Mouse (Mus musculus): Measurements from ENCODE around the gene Gm11549. TPM values are rescaled to one million over a fixed set of nuclear protein-coding genes. Genes with fewer than 3 reads are reported as not detected.

The Gm11549 gene
- polyA plus RNA-seq, 1 experiment, result not detected

DNA sequence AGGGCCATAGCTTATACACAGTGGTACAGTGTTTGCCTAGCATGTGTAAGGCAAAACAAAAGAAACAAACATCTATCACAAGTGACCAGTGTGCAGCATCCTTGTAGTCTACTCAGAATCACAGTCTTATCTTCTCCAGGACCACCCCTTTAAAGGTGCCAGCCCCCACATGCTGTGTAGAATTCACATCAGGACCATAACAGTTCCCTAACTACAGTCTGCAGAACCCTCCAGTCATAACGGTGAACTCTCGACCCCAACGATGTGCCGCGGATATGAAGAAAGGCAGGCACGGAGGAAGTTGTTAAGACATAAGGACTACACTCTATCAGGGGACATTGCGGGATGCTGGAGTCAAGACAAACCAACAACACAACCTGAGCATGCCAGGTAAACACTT, 22.2 kb downstream of the Gm11549 start:
- TF ChIP-seq POLR2AphosphoS2 (IDR thresholded peaks at IDR 0.05; ENCODE audit: insufficient read length, low read depth) (no peak), SRF (IDR thresholded peaks at IDR 0.05; ENCODE audit: control insufficient read depth, insufficient read length, low read depth) (no peak), POLR2A (IDR thresholded peaks at IDR 0.05; ENCODE audit: insufficient read length, low read depth) (no peak), TCF3 (IDR thresholded peaks at IDR 0.05; ENCODE audit: insufficient read length, low read depth) (no peak)
- Histone ChIP-seq H3K4me2 (ENCODE audit: low read depth) (no peak overlapping the region), H3K79me2 (ENCODE audit: control insufficient read depth, insufficient read depth) (no peaks in the 10 kb centered on the region), H3K4me3 (no peak overlapping the region), H3K36me3 (ENCODE audit: control insufficient read depth, insufficient read depth) (no peaks in the 10 kb centered on the region), H3ac (ENCODE audit: control insufficient read depth, insufficient read length) (no peak overlapping the region), H3K27me3 (ENCODE audit: control insufficient read depth, insufficient read depth, insufficient read length) (no peaks in the 10 kb centered on the region)

DNA sequence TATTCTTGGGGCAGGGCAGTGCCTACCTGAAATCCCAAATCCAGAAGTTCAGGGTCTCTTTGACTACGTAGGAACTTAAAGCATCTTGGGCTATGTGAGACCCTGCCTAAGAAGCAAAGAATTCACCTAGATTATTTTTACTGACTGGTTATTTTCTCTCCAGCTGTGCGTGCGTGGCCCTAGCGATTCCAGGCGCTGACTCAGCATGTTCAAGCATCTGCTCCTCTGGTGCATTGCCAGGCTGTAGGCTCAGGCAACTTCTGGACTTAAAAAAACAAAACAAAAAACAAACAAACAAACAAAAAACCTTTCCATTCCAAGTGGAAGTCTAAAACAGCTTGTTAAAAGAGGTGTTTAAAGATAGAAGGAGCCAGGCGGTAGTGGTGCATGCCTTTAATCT, 23.4 kb downstream of the Gm11549 start:
- no peak overlapping the region for H3ac ChIP-seq (ENCODE audit: control insufficient read depth, insufficient read length)
- no peaks in the 10 kb centered on the region for H3K27me3 ChIP-seq (ENCODE audit: control insufficient read depth, insufficient read depth, insufficient read length)
- TF ChIP-seq POLR2A (IDR thresholded peaks at IDR 0.05; ENCODE audit: insufficient read length, low read depth) (no peak), MYOD1 (IDR thresholded peaks at IDR 0.05; ENCODE audit: control insufficient read depth in 1 of 3, insufficient read length in 2 of 3, low read depth in 2 of 3) (no peak), E2F4 (IDR thresholded peaks at IDR 0.05; ENCODE audit: insufficient read depth) (no peak), POLR2AphosphoS2 (IDR thresholded peaks at IDR 0.05; ENCODE audit: insufficient read length, low read depth) (no peak), SRF (IDR thresholded peaks at IDR 0.05; ENCODE audit: control insufficient read depth, insufficient read length, low read depth) (no peak)
- H3K4me2 ChIP-seq (ENCODE audit: low read depth), result no peak overlapping the region
- no peaks in the 10 kb centered on the region for H3K36me3 ChIP-seq (ENCODE audit: control insufficient read depth, insufficient read depth)
- H3K4me3 ChIP-seq, result no peak overlapping the region
- no peaks in the 10 kb centered on the region for H3K79me2 ChIP-seq (ENCODE audit: control insufficient read depth, insufficient read depth)

DNA sequence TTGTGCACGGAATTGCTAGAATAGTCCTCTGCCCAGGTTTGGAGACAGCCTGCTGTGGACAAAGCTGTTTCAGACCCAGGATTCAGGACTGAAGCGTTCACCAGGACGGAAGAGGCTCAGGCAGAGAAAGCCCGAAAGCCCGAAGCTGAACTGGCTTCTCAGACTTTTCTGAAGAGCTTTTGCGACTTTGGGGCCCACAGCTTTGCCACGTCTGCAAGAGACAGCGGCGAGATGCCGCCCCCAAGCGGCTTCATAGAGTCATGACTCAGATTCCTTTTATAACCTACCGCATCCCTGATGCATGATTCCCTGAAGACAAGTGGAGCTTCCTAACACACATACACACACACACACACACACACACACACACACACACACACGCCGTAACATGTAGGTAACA, 24.9 kb downstream of the Gm11549 start:
- H3K27me3 ChIP-seq (ENCODE audit: control insufficient read depth, insufficient read depth, insufficient read length), result no peaks in the 10 kb centered on the region
- H3K4me3 ChIP-seq, result no peak overlapping the region
- H3K4me2 ChIP-seq (ENCODE audit: low read depth), result peak overlapping the region; percentile 58
- no peaks in the 10 kb centered on the region for H3K36me3 ChIP-seq (ENCODE audit: control insufficient read depth, insufficient read depth)
- TF ChIP-seq CEBPB (IDR thresholded peaks at IDR 0.05; ENCODE audit: insufficient read depth, poor library complexity, severe bottlenecking) (no peak), MYOD1 (IDR thresholded peaks at IDR 0.05; ENCODE audit: control insufficient read depth in 1 of 3, insufficient read length in 2 of 3, low read depth in 2 of 3) (no peak), E2F4 (IDR thresholded peaks at IDR 0.05; ENCODE audit: insufficient read depth) (no peak), TCF3 (IDR thresholded peaks at IDR 0.05; ENCODE audit: insufficient read length, low read depth) (no peak), POLR2AphosphoS2 (IDR thresholded peaks at IDR 0.05; ENCODE audit: insufficient read length, low read depth) (no peak), MAX (IDR thresholded peaks at IDR 0.05; ENCODE audit: low read depth) (no peak), REST (IDR thresholded peaks at IDR 0.05; ENCODE audit: insufficient read depth, insufficient read length) (no peak), MYOG (IDR thresholded peaks at IDR 0.05; ENCODE audit: control insufficient read depth in 1 of 3, insufficient read depth in 1 of 3, insufficient read length in 2 of 3, low read depth in 2 of 3) (no peak), SRF (IDR thresholded peaks at IDR 0.05; ENCODE audit: control insufficient read depth, insufficient read length, low read depth) (no peak), USF1 (IDR thresholded peaks at IDR 0.05; ENCODE audit: low read depth) (no peak), POLR2A (IDR thresholded peaks at IDR 0.05; ENCODE audit: insufficient read length, low read depth) (no peak), TCF12 (IDR thresholded peaks at IDR 0.05; ENCODE audit: insufficient read depth, poor library complexity, severe bottlenecking) (no peak)
- no peaks in the 10 kb centered on the region for H3K79me2 ChIP-seq (ENCODE audit: control insufficient read depth, insufficient read depth)
- no peak overlapping the region for H3ac ChIP-seq (ENCODE audit: control insufficient read depth, insufficient read length)

DNA sequence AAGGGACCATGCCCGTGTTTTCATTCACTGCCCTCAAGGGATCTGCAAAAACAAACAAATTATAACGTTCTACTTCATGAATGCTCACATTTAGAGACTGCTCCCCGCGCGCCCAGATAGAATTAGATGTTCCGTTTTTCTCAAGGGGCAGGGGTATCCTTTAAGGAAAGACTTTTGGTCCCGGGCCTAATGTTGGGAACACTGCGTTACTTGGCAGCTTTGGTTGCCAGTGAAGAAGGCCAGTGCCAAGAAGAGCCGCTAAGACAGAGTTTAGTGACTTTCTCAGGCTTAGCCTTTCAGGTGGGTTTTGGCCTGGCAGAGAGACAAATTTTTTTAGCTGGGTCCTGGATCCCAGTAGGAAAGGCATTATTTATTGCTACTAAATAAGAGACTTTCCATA, 25.3 kb downstream of the Gm11549 start:
- no peaks in the 10 kb centered on the region for H3K79me2 ChIP-seq (ENCODE audit: control insufficient read depth, insufficient read depth)
- H3K4me2 ChIP-seq (ENCODE audit: low read depth), result no peak overlapping the region
- TF ChIP-seq TCF3 (IDR thresholded peaks at IDR 0.05; ENCODE audit: insufficient read length, low read depth) (no peak), POLR2AphosphoS2 (IDR thresholded peaks at IDR 0.05; ENCODE audit: insufficient read length, low read depth) (no peak), MYOG (IDR thresholded peaks at IDR 0.05; ENCODE audit: control insufficient read depth in 1 of 3, insufficient read depth in 1 of 3, insufficient read length in 2 of 3, low read depth in 2 of 3) (no peak), REST (IDR thresholded peaks at IDR 0.05; ENCODE audit: insufficient read depth, insufficient read length) (no peak), USF1 (IDR thresholded peaks at IDR 0.05; ENCODE audit: low read depth) (no peak), MAX (IDR thresholded peaks at IDR 0.05; ENCODE audit: low read depth) (no peak), TCF12 (IDR thresholded peaks at IDR 0.05; ENCODE audit: insufficient read depth, poor library complexity, severe bottlenecking) (no peak), CEBPB (IDR thresholded peaks at IDR 0.05; ENCODE audit: insufficient read depth, poor library complexity, severe bottlenecking) (no peak), E2F4 (IDR thresholded peaks at IDR 0.05; ENCODE audit: insufficient read depth) (no peak), SRF (IDR thresholded peaks at IDR 0.05; ENCODE audit: control insufficient read depth, insufficient read length, low read depth) (no peak), POLR2A (IDR thresholded peaks at IDR 0.05; ENCODE audit: insufficient read length, low read depth) (no peak), MYOD1 (IDR thresholded peaks at IDR 0.05; ENCODE audit: control insufficient read depth in 1 of 3, insufficient read length in 2 of 3, low read depth in 2 of 3) (no peak)
- no peaks in the 10 kb centered on the region for H3K27me3 ChIP-seq (ENCODE audit: control insufficient read depth, insufficient read depth, insufficient read length)
- H3K36me3 ChIP-seq (ENCODE audit: control insufficient read depth, insufficient read depth), result no peaks in the 10 kb centered on the region
- no peak overlapping the region for H3K4me3 ChIP-seq
- no peak overlapping the region for H3ac ChIP-seq (ENCODE audit: control insufficient read depth, insufficient read length)

DNA sequence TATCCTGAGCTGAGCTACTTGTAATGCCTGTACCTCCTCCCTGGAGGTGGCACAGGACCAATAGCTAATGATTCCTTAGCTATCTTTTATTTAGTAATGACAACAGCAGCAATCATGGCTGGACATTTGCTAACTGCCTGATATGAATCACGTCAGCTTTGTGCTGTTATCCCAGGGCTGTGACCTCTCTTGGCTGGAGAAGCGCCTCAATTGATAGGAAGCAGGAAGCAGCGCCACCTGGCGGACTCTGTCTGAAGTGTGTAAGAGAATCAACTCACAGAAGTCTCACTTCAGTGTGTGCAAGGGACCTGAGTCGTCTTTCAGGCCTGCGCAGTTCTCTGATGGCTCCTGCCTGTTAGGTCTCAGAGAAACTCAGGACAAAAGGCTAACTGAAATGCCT, 26.2 kb downstream of the Gm11549 start:
- no peaks in the 10 kb centered on the region for H3K79me2 ChIP-seq (ENCODE audit: control insufficient read depth, insufficient read depth)
- H3K36me3 ChIP-seq (ENCODE audit: control insufficient read depth, insufficient read depth), result no peaks in the 10 kb centered on the region
- H3ac ChIP-seq (ENCODE audit: control insufficient read depth, insufficient read length), result no peak overlapping the region
- no peak overlapping the region for H3K4me3 ChIP-seq
- no peaks in the 10 kb centered on the region for H3K27me3 ChIP-seq (ENCODE audit: control insufficient read depth, insufficient read depth, insufficient read length)
- H3K4me2 ChIP-seq (ENCODE audit: low read depth), result peak overlapping the region; percentile 90
- TF ChIP-seq TCF3 (IDR thresholded peaks at IDR 0.05; ENCODE audit: insufficient read length, low read depth), result no peak
- no peak for TF ChIP-seq CEBPB (IDR thresholded peaks at IDR 0.05; ENCODE audit: insufficient read depth, poor library complexity, severe bottlenecking)
- TF ChIP-seq SRF (IDR thresholded peaks at IDR 0.05; ENCODE audit: control insufficient read depth, insufficient read length, low read depth), result no peak
- TF ChIP-seq USF1 (IDR thresholded peaks at IDR 0.05; ENCODE audit: low read depth), result no peak
- TF ChIP-seq REST (IDR thresholded peaks at IDR 0.05; ENCODE audit: insufficient read depth, insufficient read length), result no peak
- TF ChIP-seq MYOG (IDR thresholded peaks at IDR 0.05; ENCODE audit: control insufficient read depth in 1 of 3, insufficient read depth in 1 of 3, insufficient read length in 2 of 3, low read depth in 2 of 3), result no peak
- TF ChIP-seq MYOD1 (IDR thresholded peaks at IDR 0.05; ENCODE audit: control insufficient read depth in 1 of 3, insufficient read length in 2 of 3, low read depth in 2 of 3), result no peak
- no peak for TF ChIP-seq TCF12 (IDR thresholded peaks at IDR 0.05; ENCODE audit: insufficient read depth, poor library complexity, severe bottlenecking)
- TF ChIP-seq POLR2AphosphoS2 (IDR thresholded peaks at IDR 0.05; ENCODE audit: insufficient read length, low read depth), result no peak

All from myocyte (in vitro differentiated cells).